Mouse (Mus musculus) intestine, embryonic 14.5 days (tissue): Measurements from ENCODE around the gene Acot12. TPM values are rescaled to one million over a fixed set of nuclear protein-coding genes. Genes with fewer than 3 reads are reported as not detected.

ENCODE experiments used
- ATAC-seq: fragments of 200-750 bp; cut with Nextera tagmentation; replicated peaks from 2 replicates; pipeline ENCODE4 v1.8.0; 2017; ENCODE audit warnings: low read depth, moderate number of reproducible peaks, moderate TSS enrichment, moderate library complexity; ENCODE audit not compliant: low FRiP score, low TSS enrichment
- DNase-seq: peaks from one replicate; pipeline ENCODE4 v3.0.0-alpha.2; 2018; ENCODE audit warnings: low spot score
- H3K27ac ChIP-seq: fragments of 300-500 bp; sonication (generic); 2 replicates; pipeline ENCODE4 v1.5.1; 2014; ENCODE audit warnings: low read depth, mild to moderate bottlenecking, control low read depth
- H3K27me3 ChIP-seq: fragments of 300-500 bp; sonication (generic); replicated peaks from 2 replicates; pipeline ENCODE4 v1.6.1; 2014; ENCODE audit warnings: low read length, control low read depth; ENCODE audit not compliant: control insufficient read depth, insufficient read depth
- H3K36me3 ChIP-seq: fragments of 300-500 bp; sonication (generic); 2 replicates; pipeline ENCODE4 v1.6.1; 2014; ENCODE audit warnings: low read length, control low read depth; ENCODE audit not compliant: control insufficient read depth, insufficient read depth
- H3K4me1 ChIP-seq: fragments of 300-500 bp; sonication (generic); replicated peaks from 2 replicates; pipeline ENCODE4 v1.6.1; 2014; ENCODE audit warnings: low read length, control low read depth, mixed read lengths; ENCODE audit not compliant: control insufficient read depth, insufficient read depth
- H3K4me2 ChIP-seq: fragments of 300-500 bp; sonication (generic); 2 replicates; pipeline ENCODE4 v1.6.1; 2014; ENCODE audit warnings: low read length
- H3K4me3 ChIP-seq: fragments of 300-500 bp; sonication (generic); 2 replicates; pipeline ENCODE4 v1.5.1; 2014; ENCODE audit warnings: low read depth, low read length, control low read depth, mixed read lengths
- H3K9ac ChIP-seq: fragments of 300-500 bp; sonication (generic); 2 replicates; pipeline ENCODE4 v1.6.1; 2014; ENCODE audit warnings: mild to moderate bottlenecking, low read length
- H3K9me3 ChIP-seq: fragments of 300-500 bp; sonication (generic); 2 replicates; pipeline ENCODE4 v1.6.1; 2016; ENCODE audit warnings: low read length, control low read depth; ENCODE audit not compliant: control insufficient read depth
- WGBS: fragments of 180-500 bp; shearing (Covaris S2); extraction: QIAGEN DNeasy Blood & Tissue Kit; methylation state at CpG from one replicate; pipeline ENCODE4 v1.1.7; 2014; 5-methylcytosine and 5-hydroxymethylcytosine counted together
- polyA plus RNA-seq: library from polyadenylated mRNA; unstranded; fragments of >200 nt; fragmentation: Nextera tagmentation; extraction: Ambion mirVana; gene quantifications from 2 replicates; pipeline ENCODE4 v1.2.1, GENCODE M21; 2014

The Acot12 gene
- polyA plus RNA-seq, 1 experiment from 2014 or later = 0.47 TPM

- Histone ChIP-seq H3K27ac (no peak overlapping the region), H3K9ac (no peak overlapping the region), H3K36me3 (peaks cover 70% of the 10 kb centered on the region), H3K4me3 (no peak overlapping the region), H3K9me3 (no peaks in the 10 kb centered on the region), H3K4me1 (no peaks in the 10 kb centered on the region), H3K27me3 (no peaks in the 10 kb centered on the region), H3K4me2 (no peak overlapping the region)
- DNase-seq = no peak
- no peak for ATAC-seq
- 94% methylated on average over 6 of the region's 6 CpGs for WGBS
Observed at GRCm38 (mm10) chr13:91796916-91797315, 55.6 kb downstream of the Acot12 start.

DNA sequence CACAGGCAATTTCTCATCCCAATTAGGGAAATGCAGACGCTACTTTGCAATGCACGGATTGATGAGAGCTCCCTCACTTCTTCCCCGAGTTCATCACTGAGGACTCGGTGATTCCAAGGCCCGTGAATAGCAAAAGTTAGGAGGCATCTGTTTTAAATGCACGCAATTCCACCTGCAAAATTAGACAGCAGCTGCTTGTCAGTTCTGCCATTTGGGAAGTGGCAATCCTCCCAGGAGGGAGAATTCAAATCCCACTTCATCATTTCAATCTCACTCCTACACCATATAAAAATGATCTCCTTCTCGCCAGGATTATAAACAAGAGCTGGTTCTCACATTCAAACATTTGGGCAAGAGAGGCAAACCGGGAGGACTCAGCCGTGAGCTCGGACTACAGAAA is 56.1 kb downstream of the Acot12 start:
- H3K27ac ChIP-seq = no peak overlapping the region
- peaks cover 70% of the 10 kb centered on the region for H3K36me3 ChIP-seq
- no peak overlapping the region for H3K9ac ChIP-seq
- 92% methylated on average over 10 of the region's 10 CpGs for WGBS
- no peaks in the 10 kb centered on the region for H3K4me1 ChIP-seq
- DNase-seq = no peak
- no peak for ATAC-seq
- H3K4me2 ChIP-seq = no peak overlapping the region
- H3K27me3 ChIP-seq = no peaks in the 10 kb centered on the region
- no peak overlapping the region for H3K4me3 ChIP-seq
- H3K9me3 ChIP-seq = no peaks in the 10 kb centered on the region

DNA sequence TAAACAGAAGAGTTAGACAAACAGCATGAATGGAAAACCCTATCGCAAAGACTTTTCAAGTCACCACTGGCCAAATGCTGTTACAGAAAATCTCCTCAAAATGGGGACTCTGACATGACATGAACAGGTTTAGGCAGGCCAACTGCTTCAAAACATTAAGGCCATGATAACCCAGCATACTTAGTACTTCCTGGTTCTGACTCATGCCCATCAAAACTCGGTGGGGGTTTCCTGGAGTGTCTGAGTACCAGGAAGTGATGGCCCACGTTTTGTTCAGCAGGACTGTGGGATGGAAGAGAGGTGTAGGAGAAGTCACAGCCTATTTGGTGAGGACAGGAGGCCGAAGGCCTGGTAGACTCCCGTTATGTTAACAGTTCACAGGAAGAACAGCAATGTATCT is 60.4 kb downstream of the Acot12 start:
- DNase-seq (no peak), ATAC-seq (no peak)
- H3K9me3 ChIP-seq = no peaks in the 10 kb centered on the region
- H3K4me3 ChIP-seq = no peak overlapping the region
- H3K36me3 ChIP-seq = peaks cover 70% of the 10 kb centered on the region
- peaks cover 2% of the 10 kb centered on the region; the same call in 1 of the 2 replicates for H3K4me1 ChIP-seq
- H3K27ac ChIP-seq = no peak overlapping the region
- no peaks in the 10 kb centered on the region for H3K27me3 ChIP-seq
- H3K4me2 ChIP-seq = no peak overlapping the region
- WGBS = 89% methylated on average over 5 of the region's 5 CpGs
- no peak overlapping the region for H3K9ac ChIP-seq

DNA sequence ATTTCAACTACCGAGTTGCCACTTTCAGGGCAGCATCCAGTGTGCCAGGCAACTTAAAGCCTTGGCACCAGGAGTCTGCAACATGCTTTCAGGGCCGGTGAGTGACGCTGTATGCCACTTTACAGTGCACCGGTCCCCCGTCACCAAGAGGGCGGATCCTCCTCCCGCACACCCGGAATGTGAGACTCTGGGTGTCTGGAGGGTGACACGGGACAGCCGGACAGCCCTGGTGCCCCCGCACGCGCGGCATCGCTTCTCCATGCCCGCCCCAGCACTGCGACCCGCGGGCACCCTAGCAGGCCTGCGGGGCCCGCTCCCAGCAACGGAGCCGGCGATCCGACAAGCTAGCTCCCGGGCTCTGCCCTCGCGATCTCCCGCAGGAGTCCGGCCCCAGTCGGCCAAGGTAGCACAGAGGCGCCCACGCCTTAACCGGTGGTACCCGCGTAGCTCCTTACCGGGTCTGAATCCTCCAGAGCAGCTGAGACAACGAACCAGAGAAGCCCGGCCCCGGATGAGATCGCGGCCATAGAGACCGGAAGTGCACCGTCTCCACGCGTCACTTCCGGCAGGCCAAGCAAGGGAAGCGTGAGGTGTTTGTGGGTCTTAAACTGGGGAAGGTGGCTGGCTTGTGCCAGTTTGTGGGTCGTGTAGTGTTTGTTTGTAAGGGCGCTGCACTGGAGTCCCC is 66.0 kb downstream of the Acot12 start, which contains the start of gene Zcchc9:
Gene Zcchc9, minus strand, starts transcription at position 551 of the 685 bp plus-strand sequence.
- ATAC-seq = peak; percentile 99

GRCm38 (mm10) chr13:91807874-91808575 is 66.7 kb downstream of the Acot12 start:
- Histone ChIP-seq H3K9ac (peak overlapping the region; percentile 98), H3K4me2 (peak overlapping the region; percentile 62), H3K4me1 (peaks cover 8% of the 10 kb centered on the region), H3K27me3 (no peaks in the 10 kb centered on the region), H3K36me3 (peaks cover 20% of the 10 kb centered on the region), H3K27ac (peak overlapping the region; percentile 91), H3K4me3 (peak overlapping the region; percentile 95), H3K9me3 (no peaks in the 10 kb centered on the region)
- WGBS = 20% methylated on average over 20 of the region's 20 CpGs
- ATAC-seq (no peak), DNase-seq (peak; percentile 63)

More for the DNA sequence above, 66.0 kb downstream of the Acot12 start, which contains the start of gene Zcchc9:
- under 1% methylated on average over 50 of the region's 50 CpGs for WGBS
- peaks cover 8% of the 10 kb centered on the region for H3K4me1 ChIP-seq
- H3K36me3 ChIP-seq = peaks cover 20% of the 10 kb centered on the region
- H3K4me3 ChIP-seq = peak within 1 kb of the TSS; percentile 95
- no peaks in the 10 kb centered on the region for H3K27me3 ChIP-seq
- H3K4me2 ChIP-seq = peak within 1 kb of the TSS; percentile 62
- peak within 1 kb of the TSS; percentile 98 for H3K9ac ChIP-seq
- H3K9me3 ChIP-seq = no peaks in the 10 kb centered on the region
- peak; percentile 95 for DNase-seq
- H3K27ac ChIP-seq = peak within 1 kb of the TSS; percentile 91

GRCm38 (mm10) chr13:91809476-91809875 is 68.2 kb downstream of the Acot12 start:
- H3K27me3 ChIP-seq = no peaks in the 10 kb centered on the region
- H3K4me2 ChIP-seq = no peak overlapping the region
- H3K36me3 ChIP-seq = peaks cover 16% of the 10 kb centered on the region
- ATAC-seq (no peak), DNase-seq (no peak)
- H3K9me3 ChIP-seq = no peaks in the 10 kb centered on the region
- WGBS = 34% methylated on average over 2 of the region's 2 CpGs
- H3K4me1 ChIP-seq = peaks cover 8% of the 10 kb centered on the region
- no peak overlapping the region for H3K9ac ChIP-seq
- H3K27ac ChIP-seq = no peak overlapping the region
- no peak overlapping the region for H3K4me3 ChIP-seq

- no peaks in the 10 kb centered on the region for H3K9me3 ChIP-seq
- DNase-seq (no peak), ATAC-seq (no peak)
- 94% methylated on average over 5 of the region's 5 CpGs for WGBS
- H3K4me3 ChIP-seq = no peak overlapping the region
- H3K4me1 ChIP-seq = no peaks in the 10 kb centered on the region
- no peak overlapping the region for H3K27ac ChIP-seq
- H3K27me3 ChIP-seq = no peaks in the 10 kb centered on the region
- H3K9ac ChIP-seq = no peak overlapping the region
- H3K36me3 ChIP-seq = no peaks in the 10 kb centered on the region
- no peak overlapping the region for H3K4me2 ChIP-seq
Observed at GRCm38 (mm10) chr13:91814670-91815069, 73.4 kb downstream of the Acot12 start.

GRCm38 (mm10) chr13:91823735-91824134 is 82.4 kb downstream of the Acot12 start:
- no peaks in the 10 kb centered on the region; the same call in 1 of the 2 replicates for H3K4me1 ChIP-seq
- no peaks in the 10 kb centered on the region for H3K36me3 ChIP-seq
- H3K9me3 ChIP-seq = no peaks in the 10 kb centered on the region
- H3K4me2 ChIP-seq = no peak overlapping the region
- H3K4me3 ChIP-seq = no peak overlapping the region
- ATAC-seq = no peak
- 72% methylated on average over 6 of the region's 6 CpGs for WGBS
- H3K27ac ChIP-seq = no peak overlapping the region
- no peak overlapping the region for H3K9ac ChIP-seq
- no peaks in the 10 kb centered on the region for H3K27me3 ChIP-seq
- DNase-seq = no peak
